Mouse (Mus musculus) liver, embryonic 13.5 days (tissue): ENCODE results near the gene Sema4g. TPM values are rescaled to one million over a fixed set of nuclear protein-coding genes. Genes with fewer than 3 reads are reported as not detected.
"Not testable (repeated sequence)": the region's sequence is repeated elsewhere in the genome, so short reads cannot be mapped to it uniquely, and the experiment has no call there.

Experiments
- ATAC-seq: fragments of 200-750 bp; cut with Nextera tagmentation; 2 replicates; pipeline ENCODE4 v1.8.0; 2017; ENCODE audit warnings: low read depth, mild to moderate bottlenecking, moderate number of reproducible peaks, moderate library complexity
- DNase-seq: peaks from one replicate; pipeline ENCODE4 v3.0.0; 2022
- H3K27ac ChIP-seq: fragments of 300-500 bp; sonication (generic); 2 replicates; pipeline ENCODE4 v1.5.1; 2015; ENCODE audit warnings: moderate library complexity, mild to moderate bottlenecking, inconsistent platforms
- H3K27me3 ChIP-seq: fragments of 300-500 bp; sonication (generic); 2 replicates; pipeline ENCODE4 v1.6.1; 2015; ENCODE audit warnings: mild to moderate bottlenecking, inconsistent platforms
- H3K36me3 ChIP-seq: fragments of 300-500 bp; sonication (generic); 2 replicates; pipeline ENCODE4 v1.6.1; 2015; ENCODE audit warnings: mild to moderate bottlenecking, inconsistent platforms
- H3K4me1 ChIP-seq: fragments of 300-500 bp; sonication (generic); replicated peaks from 2 replicates; pipeline ENCODE4 v1.6.1; 2015; ENCODE audit warnings: inconsistent platforms
- H3K4me2 ChIP-seq: fragments of 300-500 bp; sonication (generic); 2 replicates; pipeline ENCODE4 v1.6.1; 2015; ENCODE audit warnings: inconsistent platforms, mild to moderate bottlenecking, moderate library complexity
- H3K4me3 ChIP-seq: fragments of 300-500 bp; sonication (generic); replicated peaks from 2 replicates; pipeline ENCODE4 v1.5.1; 2015; ENCODE audit warnings: mild to moderate bottlenecking, inconsistent platforms
- H3K9ac ChIP-seq: fragments of 300-500 bp; sonication (generic); 2 replicates; pipeline ENCODE4 v1.6.1; 2015; ENCODE audit warnings: mild to moderate bottlenecking, inconsistent platforms
- H3K9me3 ChIP-seq: fragments of 300-500 bp; sonication (generic); replicated peaks from 2 replicates; pipeline ENCODE4 v1.6.1; 2016; ENCODE audit warnings: inconsistent platforms
- WGBS: fragments of 180-500 bp; shearing (Covaris S2); methylation state at CpG from one replicate; pipeline ENCODE4 v1.1.7; 2015; ENCODE audit not compliant: insufficient replicate concordance; 5-methylcytosine and 5-hydroxymethylcytosine counted together
- polyA plus RNA-seq: library from polyadenylated mRNA; unstranded; fragments of >200 nt; fragmentation: Nextera tagmentation; extraction: Ambion mirVana; gene quantifications from 2 replicates; pipeline ENCODE4 v1.2.1, GENCODE M21; 2015

Sema4g gene
- polyA plus RNA-seq, 1 experiment from 2014 or later: 2.2 TPM

DNA sequence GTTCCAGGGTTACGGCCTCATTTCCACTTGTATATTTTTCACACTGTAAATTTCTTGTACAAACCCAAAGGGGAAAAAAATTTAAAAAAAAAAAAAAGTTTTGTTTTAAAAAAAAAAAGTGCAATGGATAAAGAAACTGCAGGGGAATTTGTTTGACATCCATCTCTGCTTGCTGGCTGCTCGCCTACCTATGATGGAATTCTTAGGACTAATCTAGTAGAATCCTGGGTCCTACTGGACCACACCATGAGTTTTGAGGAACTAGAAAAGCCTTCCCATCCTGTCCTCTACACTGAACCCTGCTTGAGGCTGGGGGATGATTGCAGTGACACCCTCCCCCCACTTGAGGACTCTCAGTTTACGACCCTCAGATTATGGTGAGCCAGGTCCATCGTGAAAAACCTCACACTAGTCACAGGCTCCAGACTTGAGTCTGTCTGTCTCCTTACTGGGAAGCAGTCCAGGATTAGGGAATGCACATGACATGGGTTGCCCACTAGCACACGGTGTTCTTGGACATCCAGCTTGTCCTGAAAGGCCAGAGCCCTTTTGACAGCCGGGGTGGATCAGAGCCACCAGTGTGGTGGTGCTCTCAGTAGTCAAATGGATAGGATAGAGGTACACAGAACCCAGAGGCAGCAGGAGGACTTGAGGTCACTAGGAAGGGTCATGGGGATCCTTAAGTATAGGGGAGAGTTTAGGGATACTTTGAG is 38.2 kb downstream of the Sema4g start:
- Histone ChIP-seq H3K27me3 (no peaks in the 10 kb centered on the region), H3K27ac (no peak overlapping the region), H3K36me3 (peaks cover 29% of the 10 kb centered on the region), H3K9me3 (no peaks in the 10 kb centered on the region), H3K4me3 (no peak overlapping the region), H3K4me1 (peaks cover 26% of the 10 kb centered on the region), H3K4me2 (no peak overlapping the region), H3K9ac (no peak overlapping the region)
- WGBS: 69% methylated on average over 6 of the region's 6 CpGs
- ATAC-seq (no peak), DNase-seq (no peak)

DNA sequence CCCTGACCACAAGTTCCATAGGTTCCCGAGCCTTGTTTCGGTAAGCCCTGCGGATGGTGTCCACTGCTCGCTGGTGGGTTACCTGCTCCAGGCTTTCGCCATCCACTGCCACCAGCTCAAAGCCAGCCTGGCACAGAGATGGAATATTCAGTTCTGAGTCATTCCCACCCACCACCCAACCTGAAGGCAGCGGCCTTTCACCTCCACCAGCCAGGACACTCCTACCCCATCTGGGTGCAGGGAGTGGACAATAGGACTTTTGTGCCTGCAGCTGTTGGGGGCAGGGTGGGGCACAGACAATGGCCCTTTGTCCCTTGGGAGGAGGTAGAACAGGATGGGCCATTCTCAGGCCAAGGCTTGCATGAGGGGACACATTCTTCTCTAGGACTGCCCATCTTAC is 38.9 kb downstream of the Sema4g start:
- Histone ChIP-seq H3K4me1 (peaks cover 26% of the 10 kb centered on the region), H3K9ac (no peak overlapping the region), H3K4me3 (no peak overlapping the region), H3K36me3 (peaks cover 29% of the 10 kb centered on the region), H3K27ac (no peak overlapping the region), H3K4me2 (no peak overlapping the region), H3K9me3 (no peaks in the 10 kb centered on the region), H3K27me3 (no peaks in the 10 kb centered on the region)
- ATAC-seq (no peak), DNase-seq (no peak)
- WGBS: 84% methylated on average over 6 of the region's 6 CpGs

DNA sequence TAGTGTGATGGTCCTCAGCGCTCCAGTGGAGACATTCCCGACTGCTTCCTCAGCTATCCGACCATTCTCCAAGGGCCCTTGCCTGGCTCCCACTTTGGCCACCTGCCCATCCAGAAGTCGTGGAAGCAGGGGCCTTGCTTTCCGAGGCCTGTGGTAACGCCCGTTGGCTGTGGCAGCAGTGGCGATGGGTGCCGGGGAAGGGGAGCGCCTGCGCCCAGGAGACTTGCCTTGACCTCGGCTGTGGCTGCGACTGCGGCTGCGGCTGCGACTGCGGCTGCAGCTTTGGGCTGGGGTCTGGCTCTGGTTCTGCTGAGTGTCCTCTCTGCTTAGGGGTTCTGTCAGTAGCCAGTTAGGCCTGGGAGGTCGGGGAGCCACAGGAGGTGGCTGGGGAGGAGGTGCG is 39.8 kb downstream of the Sema4g start:
- H3K27ac ChIP-seq: no peak overlapping the region
- 64% methylated on average over 19 of the region's 19 CpGs for WGBS
- H3K4me3 ChIP-seq: no peak overlapping the region
- H3K9ac ChIP-seq: no peak overlapping the region
- H3K4me2 ChIP-seq: no peak overlapping the region
- peaks cover 24% of the 10 kb centered on the region for H3K36me3 ChIP-seq
- ATAC-seq (no peak), DNase-seq (no peak)
- H3K27me3 ChIP-seq: no peaks in the 10 kb centered on the region
- H3K4me1 ChIP-seq: peaks cover 23% of the 10 kb centered on the region
- no peaks in the 10 kb centered on the region for H3K9me3 ChIP-seq

GRCm38 (mm10) chr19:45029571-45029970 is 40.7 kb downstream of the Sema4g start:
- H3K4me2 ChIP-seq: no peak overlapping the region
- H3K9me3 ChIP-seq: no peaks in the 10 kb centered on the region
- no peak overlapping the region for H3K27ac ChIP-seq
- no peaks in the 10 kb centered on the region for H3K27me3 ChIP-seq
- peaks cover 17% of the 10 kb centered on the region for H3K4me1 ChIP-seq
- DNase-seq (no peak), ATAC-seq (no peak)
- no peak overlapping the region for H3K9ac ChIP-seq
- H3K36me3 ChIP-seq: peaks cover 23% of the 10 kb centered on the region
- H3K4me3 ChIP-seq: no peak overlapping the region
- 55% methylated on average over 7 of the region's 9 CpGs for WGBS

DNA sequence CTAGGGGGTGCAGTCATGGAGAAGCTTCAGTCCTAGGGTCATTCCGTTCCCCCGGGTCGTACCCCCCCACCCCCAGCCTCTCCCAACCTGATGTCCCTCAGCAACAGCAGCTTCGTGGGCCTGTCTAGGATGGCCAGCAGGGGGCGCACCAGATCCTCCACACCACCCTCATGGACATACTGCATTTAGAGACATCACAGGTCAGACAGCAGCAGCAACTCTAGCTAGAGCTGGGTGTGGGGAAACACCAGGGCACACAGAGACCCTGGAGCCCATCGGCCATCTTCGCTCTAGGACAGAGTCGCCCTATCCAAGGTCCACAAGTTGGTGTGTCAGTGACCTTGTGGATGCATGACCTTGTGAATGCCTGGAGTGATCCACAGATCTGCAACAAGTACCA is 41.2 kb downstream of the Sema4g start:
- Histone ChIP-seq H3K4me3 (no peak overlapping the region), H3K27ac (no peak overlapping the region), H3K9ac (no peak overlapping the region), H3K9me3 (no peaks in the 10 kb centered on the region), H3K27me3 (no peaks in the 10 kb centered on the region), H3K36me3 (peaks cover 19% of the 10 kb centered on the region), H3K4me2 (peak overlapping the region; percentile 54), H3K4me1 (peaks cover 17% of the 10 kb centered on the region)
- 16% methylated on average over 8 of the region's 8 CpGs for WGBS
- 0 out of 2 replicates have a peak, but pooled peaks have one; percentile 27 for ATAC-seq
- DNase-seq: no peak

- 36% methylated on average over 20 of the region's 20 CpGs for WGBS
- peak; percentile 57 for DNase-seq
- Histone ChIP-seq H3K4me3 (peak overlapping the region; percentile 30; the same call in 1 of the 2 replicates), H3K9me3 (no peaks in the 10 kb centered on the region), H3K36me3 (peaks cover 10% of the 10 kb centered on the region), H3K4me1 (peaks cover 17% of the 10 kb centered on the region), H3K27ac (no peak overlapping the region), H3K9ac (no peak overlapping the region), H3K27me3 (0 out of 2 replicates have a peak, but pooled peaks cover 1% of the 10 kb centered on the region), H3K4me2 (peak overlapping the region; percentile 54)
- 0 out of 2 replicates have a peak, but pooled peaks have one; percentile 20 for ATAC-seq
Observed at GRCm38 (mm10) chr19:45030746-45031693, 42.1 kb downstream of the Sema4g start.

- peaks cover 17% of the 10 kb centered on the region for H3K4me1 ChIP-seq
- H3K9me3 ChIP-seq: no peaks in the 10 kb centered on the region
- H3K27me3 ChIP-seq: peaks cover 8% of the 10 kb centered on the region; the same call in 1 of the 2 replicates
- no peak overlapping the region for H3K9ac ChIP-seq
- H3K4me2 ChIP-seq: no peak overlapping the region
- no peak overlapping the region for H3K4me3 ChIP-seq
- H3K27ac ChIP-seq: no peak overlapping the region
- WGBS: 30% methylated on average over 4 of the region's 4 CpGs
- ATAC-seq (0 out of 2 replicates have a peak, but pooled peaks have one; percentile 9), DNase-seq (no peak)
- H3K36me3 ChIP-seq: 0 out of 2 replicates have a peak, but pooled peaks cover 3% of the 10 kb centered on the region
Observed at GRCm38 (mm10) chr19:45031780-45032179, 42.9 kb downstream of the Sema4g start.

DNA sequence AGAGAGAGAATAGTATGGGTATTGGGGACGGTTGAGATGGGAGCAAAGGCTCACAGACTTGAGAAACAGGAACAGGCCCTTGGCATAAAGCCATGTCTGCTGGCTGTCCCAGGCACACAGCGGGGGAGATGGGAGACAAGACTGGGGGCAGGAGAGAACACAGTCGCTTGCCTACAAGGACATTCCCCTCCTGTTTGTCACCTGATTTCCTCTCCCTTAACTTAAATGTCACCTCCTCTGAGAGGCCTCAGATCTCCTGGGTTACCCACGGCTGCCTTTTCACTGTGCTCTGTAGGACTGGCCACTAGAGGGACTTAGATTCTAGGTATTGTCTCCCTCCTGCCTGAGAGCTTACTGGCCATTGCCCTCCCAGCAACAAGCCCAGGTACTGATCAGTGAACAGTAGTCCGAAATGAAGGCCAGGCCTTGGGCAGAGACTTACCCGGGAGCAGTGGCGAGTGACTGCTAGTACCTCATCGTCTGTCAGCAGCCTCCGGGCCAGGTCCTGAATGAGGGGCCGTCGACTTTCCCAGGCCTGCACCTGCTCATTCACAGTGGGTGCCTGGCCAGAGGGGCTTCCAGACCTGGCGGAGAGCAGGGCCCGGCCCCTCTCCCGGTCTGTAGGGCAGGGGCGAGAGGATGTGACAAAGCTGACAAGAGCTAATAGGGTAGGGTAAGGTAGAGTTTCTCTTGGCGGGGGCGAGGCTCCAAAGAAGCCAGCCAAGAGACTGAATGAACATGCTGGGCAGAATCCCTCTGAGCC is 43.9 kb downstream of the Sema4g start:
- Histone ChIP-seq H3K4me1 (peaks cover 17% of the 10 kb centered on the region), H3K27me3 (peaks cover 10% of the 10 kb centered on the region; the same call in 1 of the 2 replicates), H3K9me3 (no peaks in the 10 kb centered on the region), H3K27ac (no peak overlapping the region), H3K36me3 (no peaks in the 10 kb centered on the region), H3K4me2 (no peak overlapping the region), H3K4me3 (no peak overlapping the region), H3K9ac (no peak overlapping the region)
- ATAC-seq (no peak), DNase-seq (no peak)
- 57% methylated on average over 17 of the region's 17 CpGs for WGBS

DNA sequence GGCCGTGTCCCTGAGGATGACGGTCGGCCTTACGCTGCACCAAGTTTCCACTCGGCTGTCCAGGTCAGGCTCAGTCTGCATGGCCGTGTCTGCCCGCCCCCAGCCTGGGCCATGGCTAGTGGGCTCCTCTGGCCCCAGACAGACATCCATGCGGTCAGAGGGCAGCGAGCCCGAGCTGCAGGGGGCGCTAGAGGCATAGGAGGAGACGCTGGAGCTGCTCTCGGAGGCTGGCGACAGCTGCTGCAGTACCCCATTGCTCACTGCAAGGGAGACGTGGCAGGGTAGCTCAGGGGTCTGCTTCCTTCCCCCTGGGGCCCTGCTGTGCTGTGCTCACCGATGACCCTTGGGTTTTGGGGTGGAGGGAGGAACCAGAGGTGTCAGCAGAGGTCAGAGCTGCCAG is 48.0 kb downstream of the Sema4g start:
- H3K27me3 ChIP-seq: peaks cover 39% of the 10 kb centered on the region
- no peak overlapping the region for H3K4me3 ChIP-seq

DNA sequence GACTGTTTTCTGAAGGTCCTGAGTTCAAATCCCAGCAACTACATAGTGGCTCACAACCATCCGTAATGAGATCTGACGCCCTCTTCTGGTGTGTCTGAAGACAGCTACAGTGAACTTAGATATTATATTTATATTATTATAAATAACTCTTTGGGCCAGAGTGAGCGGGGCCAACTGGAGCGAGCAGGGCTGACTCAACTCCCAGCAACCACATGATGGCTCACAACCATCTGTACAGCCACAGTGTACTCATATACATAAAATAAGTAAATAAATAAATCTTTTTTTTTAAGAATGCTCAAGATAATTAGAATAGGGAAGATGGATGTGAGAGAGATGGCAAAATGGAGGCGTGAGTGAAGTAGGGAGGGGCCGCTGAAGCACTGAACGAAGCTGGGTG is 49.3 kb downstream of the Sema4g start:
- H3K4me2 ChIP-seq, DNase-seq, H3K9ac ChIP-seq, H3K4me1 ChIP-seq, H3K27ac ChIP-seq, H3K4me3 ChIP-seq, ATAC-seq, H3K36me3 ChIP-seq, H3K9me3 ChIP-seq: not testable (repeated sequence)
- WGBS: 75% methylated on average over 7 of the region's 7 CpGs
- peaks cover 52% of the 10 kb centered on the region for H3K27me3 ChIP-seq

More for the DNA sequence above, 48.0 kb downstream of the Sema4g start:
- Histone ChIP-seq H3K9me3 (no peaks in the 10 kb centered on the region), H3K4me2 (no peak overlapping the region), H3K9ac (no peak overlapping the region), H3K36me3 (no peaks in the 10 kb centered on the region), H3K4me1 (no peaks in the 10 kb centered on the region), H3K27ac (no peak overlapping the region)
- ATAC-seq (peak; percentile 47; the same call in 1 of the 2 replicates), DNase-seq (peak; percentile 47)
- 34% methylated on average over 16 of the region's 16 CpGs for WGBS

DNA sequence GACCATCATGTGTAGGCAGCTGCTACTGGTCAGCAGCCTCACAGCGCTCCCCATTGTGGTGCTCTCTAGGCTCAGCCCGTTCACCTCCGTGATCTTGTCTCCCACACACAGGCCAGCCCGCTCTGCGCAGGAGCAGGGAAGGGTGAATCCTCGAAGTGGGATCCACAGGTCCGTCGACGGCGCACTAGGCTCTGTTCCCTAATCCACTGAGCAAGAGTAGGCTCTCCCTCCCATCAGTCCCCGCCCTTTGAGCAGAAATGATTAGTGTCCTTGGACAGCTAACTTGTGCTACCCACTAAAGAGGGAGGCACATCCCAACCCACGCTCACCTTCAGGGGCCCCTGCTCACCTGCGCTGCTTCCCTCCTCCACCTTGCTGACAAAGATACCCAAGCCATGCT is 51.3 kb downstream of the Sema4g start:
- no peak overlapping the region for H3K27ac ChIP-seq
- DNase-seq: no peak
- no peak overlapping the region for H3K4me3 ChIP-seq
- no peak for ATAC-seq
- H3K36me3 ChIP-seq: no peaks in the 10 kb centered on the region
- no peaks in the 10 kb centered on the region for H3K9me3 ChIP-seq
- peaks cover 72% of the 10 kb centered on the region for H3K27me3 ChIP-seq
- WGBS: 37% methylated on average over 13 of the region's 13 CpGs
- H3K4me2 ChIP-seq: no peak overlapping the region
- H3K4me1 ChIP-seq: no peaks in the 10 kb centered on the region
- no peak overlapping the region for H3K9ac ChIP-seq
